11 mouse cellular contexts compared by ENCODE assay signal in the genomic region with DNA sequence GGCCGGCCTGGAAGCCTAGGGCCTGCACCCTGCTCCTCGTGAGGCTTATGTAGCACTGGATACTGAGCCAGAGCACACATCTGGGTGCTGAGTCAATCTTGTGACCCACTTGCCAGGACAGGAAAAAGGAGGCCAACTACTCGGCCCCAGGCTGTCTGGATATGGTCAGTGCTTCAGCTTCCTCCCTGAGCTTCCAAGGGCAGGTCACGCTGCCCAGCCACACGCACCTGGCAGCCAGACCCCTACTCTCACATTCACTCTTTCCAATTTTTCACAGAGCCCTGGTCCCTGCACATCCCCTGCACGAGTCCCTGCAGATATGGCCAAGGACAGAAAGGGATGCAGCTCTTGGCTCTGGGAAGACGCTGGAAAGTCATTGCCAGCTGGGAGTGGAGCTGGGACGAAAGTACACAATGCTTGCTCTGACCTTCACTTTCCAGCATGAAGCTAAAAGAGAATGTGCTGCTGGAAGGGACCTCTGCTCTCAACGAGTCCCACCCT.
DNase-seq lines count a peak whose midpoint lies in the region; ATAC-seq and TF ChIP-seq lines count a peak whose summit lies in the region.
"Had no signal": no experiment of that assay in that cellular context is flagged by ENCODE, and none has a peak within 500 bp of the region (broad histone marks: within the 10 kb centered on the region; RNA-seq: fewer than 3 reads in every experiment).

No protein-coding gene starts in this region.

- peaks cover 2% of the 10 kb centered on the region for H3K4me1 ChIP-seq in hindbrain, embryonic 16.5 days (ENCODE audit: control insufficient read depth, insufficient read depth, low read depth, low read length)
- peaks cover 3% of the 10 kb centered on the region; the same call in 1 of the 2 replicates for H3K4me1 ChIP-seq in hindbrain, embryonic 14.5 days (replicated peaks; ENCODE audit: control insufficient read depth, insufficient read depth, low read length)
- no peaks in the 10 kb centered on the region for H3K4me1 ChIP-seq in hindbrain, postnatal 0 days (ENCODE audit: insufficient read depth, low read length)

- peaks cover 5% of the 10 kb centered on the region; the same call in 1 of the 2 replicates for H3K36me3 ChIP-seq in hindbrain, embryonic 16.5 days (ENCODE audit: control insufficient read depth, insufficient read depth, low read length)
- peaks cover 49% of the 10 kb centered on the region for H3K36me3 ChIP-seq in hindbrain, embryonic 14.5 days (replicated peaks; ENCODE audit: control insufficient read depth, insufficient read depth)
- peaks cover 40% of the 10 kb centered on the region for H3K36me3 ChIP-seq in hindbrain, postnatal 0 days (ENCODE audit: insufficient read depth, low read length)

- H3K9ac ChIP-seq in hindbrain, embryonic 16.5 days (ENCODE audit: low read depth, low read length): no peak overlapping the region
- H3K9ac ChIP-seq in hindbrain, embryonic 14.5 days: no peak overlapping the region
- no peak overlapping the region for H3K9ac ChIP-seq in hindbrain, postnatal 0 days (replicated peaks; ENCODE audit: low read length)
- H3K9ac ChIP-seq: kidney, embryonic 15.5 days; midbrain, embryonic 12.5 days had no signal

- H3K9me3 ChIP-seq in hindbrain, embryonic 16.5 days (ENCODE audit: control insufficient read depth, low read length): no peaks in the 10 kb centered on the region
- H3K9me3 ChIP-seq in hindbrain, embryonic 14.5 days (ENCODE audit: control insufficient read depth, low read length): no peaks in the 10 kb centered on the region
- H3K9me3 ChIP-seq in hindbrain, postnatal 0 days (ENCODE audit: low read length): no peaks in the 10 kb centered on the region
- H3K9me3 ChIP-seq: kidney, embryonic 15.5 days; midbrain, embryonic 12.5 days had no signal

- no peaks in the 10 kb centered on the region for H3K27me3 ChIP-seq in hindbrain, embryonic 16.5 days (replicated peaks; ENCODE audit: control insufficient read depth, insufficient read depth, low read length)
- no peaks in the 10 kb centered on the region for H3K27me3 ChIP-seq in hindbrain, embryonic 14.5 days (ENCODE audit: control insufficient read depth, insufficient read depth, low read length)
- H3K27me3 ChIP-seq in hindbrain, postnatal 0 days (ENCODE audit: insufficient read depth, low read length): no peaks in the 10 kb centered on the region
- H3K27me3 ChIP-seq: kidney, embryonic 15.5 days; midbrain, embryonic 12.5 days had no signal

- no peak overlapping the region for H3K4me3 ChIP-seq in hindbrain, embryonic 16.5 days (ENCODE audit: low read length)
- no peak overlapping the region for H3K4me3 ChIP-seq in hindbrain, embryonic 14.5 days (replicated peaks; ENCODE audit: low read length)
- no peak overlapping the region for H3K4me3 ChIP-seq in hindbrain, postnatal 0 days (ENCODE audit: low read length)
- H3K4me3 ChIP-seq: erythroblast, embryonic 14.5 days; kidney, embryonic 15.5 days; midbrain, embryonic 12.5 days had no signal

- 81% methylated on average over 9 of the region's 9 CpGs for WGBS in hindbrain, embryonic 16.5 days
- 80% methylated on average over 9 of the region's 9 CpGs for WGBS in hindbrain, embryonic 14.5 days
- 72% methylated on average over 9 of the region's 9 CpGs for WGBS in hindbrain, postnatal 0 days

- H3K4me2 ChIP-seq in hindbrain, embryonic 16.5 days (ENCODE audit: low read length): no peak overlapping the region
- H3K4me2 ChIP-seq in hindbrain, embryonic 14.5 days (replicated peaks): no peak overlapping the region
- H3K4me2 ChIP-seq in hindbrain, postnatal 0 days (ENCODE audit: low read depth, low read length): no peak overlapping the region
- H3K4me2 ChIP-seq: kidney, embryonic 15.5 days; midbrain, embryonic 12.5 days had no signal

- no peak for TF ChIP-seq CTCF in hindbrain, postnatal 0 days (IDR thresholded peaks at IDR 0.05; ENCODE audit: low read depth)

- no peak for ATAC-seq in hindbrain, embryonic 16.5 days
- ATAC-seq in hindbrain, embryonic 14.5 days (ENCODE audit: low FRiP score): no peak
- ATAC-seq in hindbrain, postnatal 0 days: no peak

- peak overlapping the region; percentile 14 for H3K27ac ChIP-seq in hindbrain, embryonic 16.5 days (ENCODE audit: low read depth, low read length)
- no peak overlapping the region for H3K27ac ChIP-seq in hindbrain, embryonic 14.5 days
- H3K27ac ChIP-seq in hindbrain, postnatal 0 days: peak overlapping the region; percentile 34; the same call in 1 of the 2 replicates
- H3K27ac ChIP-seq: kidney, embryonic 15.5 days; midbrain, embryonic 12.5 days had no signal

- no peak for DNase-seq in hindbrain, embryonic 14.5 days (ENCODE audit: low spot score)
- peak; percentile 37 to 48 for DNase-seq in adrenal gland, postnatal 36 days
- peak; percentile 75 to 78 for DNase-seq in gastrocnemius, postnatal 36 days
- no peak for DNase-seq in hindbrain, postnatal 0 days (ENCODE audit: low spot score)
- DNase-seq in embryo, embryonic 9.5 days (ENCODE audit: extremely low spot score): no peak
- no peak for DNase-seq in right cerebral cortex, postnatal 25 days
- DNase-seq: cerebellum, postnatal 25 days had no signal

- intact Hi-C loops in gastrocnemius, postnatal 36 days (cut with DNase I): loop anchor here (5.0 to 10.0 kb wide), 2 partner anchors 154 to 366 kb away; no protein-coding TSS in a partner anchor

Comparison
In these comparisons a context has a peak if more than half of its experiments do, and no peak if none do; other contexts are left out.
1. DNase-seq: peak in adrenal gland, postnatal 36 days (2 of 2) and gastrocnemius, postnatal 36 days (2 of 2); none in hindbrain, embryonic 14.5 days (single experiment), hindbrain, postnatal 0 days (single experiment), embryo, embryonic 9.5 days (single experiment) and right cerebral cortex, postnatal 25 days (single experiment).